Comparison of ENCODE assay signal across 17 mouse cellular contexts in genomic region chr12:94691341-94692029, GRCm38 (mm10).
DNase-seq lines count a peak whose midpoint lies in the region; ATAC-seq lines count a peak whose summit lies in the region.
"Had no signal": no experiment of that assay in that cellular context is flagged by ENCODE, and none has a peak within 500 bp of the region (broad histone marks: within the 10 kb centered on the region; RNA-seq: fewer than 3 reads in every experiment).

No protein-coding gene starts in this region.

- no peak overlapping the region for H3K4me2 ChIP-seq in hindbrain, embryonic 14.5 days (replicated peaks)
- H3K4me2 ChIP-seq in hindbrain, embryonic 13.5 days: no peak overlapping the region
- no peak overlapping the region for H3K4me2 ChIP-seq in forebrain, embryonic 15.5 days (replicated peaks)
- no peak overlapping the region for H3K4me2 ChIP-seq in midbrain, embryonic 13.5 days (replicated peaks)
- H3K4me2 ChIP-seq: embryonic facial prominence, embryonic 13.5 days had no signal

- no peaks in the 10 kb centered on the region for H3K9me3 ChIP-seq in hindbrain, embryonic 14.5 days (ENCODE audit: control insufficient read depth, low read length)
- H3K9me3 ChIP-seq in hindbrain, embryonic 13.5 days: no peaks in the 10 kb centered on the region
- no peaks in the 10 kb centered on the region for H3K9me3 ChIP-seq in forebrain, embryonic 15.5 days
- no peaks in the 10 kb centered on the region for H3K9me3 ChIP-seq in midbrain, embryonic 13.5 days
- H3K9me3 ChIP-seq: embryonic facial prominence, embryonic 13.5 days; heart, embryonic 10.5 days had no signal

- H3K27me3 ChIP-seq in hindbrain, embryonic 14.5 days (ENCODE audit: control insufficient read depth, insufficient read depth, low read length): no peaks in the 10 kb centered on the region
- no peaks in the 10 kb centered on the region for H3K27me3 ChIP-seq in hindbrain, embryonic 13.5 days
- no peaks in the 10 kb centered on the region for H3K27me3 ChIP-seq in forebrain, embryonic 15.5 days
- no peaks in the 10 kb centered on the region for H3K27me3 ChIP-seq in midbrain, embryonic 13.5 days
- H3K27me3 ChIP-seq: embryonic facial prominence, embryonic 13.5 days had no signal

- H3K4me1 ChIP-seq in hindbrain, embryonic 14.5 days (replicated peaks; ENCODE audit: control insufficient read depth, insufficient read depth, low read length): no peaks in the 10 kb centered on the region
- H3K4me1 ChIP-seq in hindbrain, embryonic 13.5 days (replicated peaks): no peaks in the 10 kb centered on the region
- peaks cover 8% of the 10 kb centered on the region; the same call in 1 of the 2 replicates for H3K4me1 ChIP-seq in forebrain, embryonic 15.5 days
- H3K4me1 ChIP-seq in midbrain, embryonic 13.5 days (replicated peaks): peaks cover 9% of the 10 kb centered on the region; the same call in 1 of the 2 replicates
- H3K4me1 ChIP-seq: embryonic facial prominence, embryonic 13.5 days; heart, embryonic 10.5 days had no signal

- H3K36me3 ChIP-seq in hindbrain, embryonic 14.5 days (replicated peaks; ENCODE audit: control insufficient read depth, insufficient read depth): no peaks in the 10 kb centered on the region
- H3K36me3 ChIP-seq in hindbrain, embryonic 13.5 days: no peaks in the 10 kb centered on the region
- H3K36me3 ChIP-seq in forebrain, embryonic 15.5 days: no peaks in the 10 kb centered on the region
- no peaks in the 10 kb centered on the region for H3K36me3 ChIP-seq in midbrain, embryonic 13.5 days
- H3K36me3 ChIP-seq: embryonic facial prominence, embryonic 13.5 days; heart, embryonic 10.5 days had no signal

- no peak overlapping the region for H3K9ac ChIP-seq in hindbrain, embryonic 14.5 days
- H3K9ac ChIP-seq in hindbrain, embryonic 13.5 days: no peak overlapping the region
- no peak overlapping the region for H3K9ac ChIP-seq in forebrain, embryonic 15.5 days (replicated peaks)
- no peak overlapping the region for H3K9ac ChIP-seq in midbrain, embryonic 13.5 days (replicated peaks)
- H3K9ac ChIP-seq: embryonic facial prominence, embryonic 13.5 days had no signal

- H3K27ac ChIP-seq in hindbrain, embryonic 14.5 days: no peak overlapping the region
- H3K27ac ChIP-seq in hindbrain, embryonic 13.5 days: no peak overlapping the region
- H3K27ac ChIP-seq in forebrain, embryonic 15.5 days (replicated peaks): peak overlapping the region; percentile 9; the same call in 1 of the 2 replicates
- H3K27ac ChIP-seq in midbrain, embryonic 13.5 days: peak overlapping the region; percentile 56; the same call in 1 of the 2 replicates
- H3K27ac ChIP-seq: embryonic facial prominence, embryonic 13.5 days; heart, embryonic 10.5 days; kidney, postnatal 0 days; macrophage had no signal

- H3K4me3 ChIP-seq in hindbrain, embryonic 14.5 days (replicated peaks; ENCODE audit: low read length): no peak overlapping the region
- no peak overlapping the region for H3K4me3 ChIP-seq in hindbrain, embryonic 13.5 days
- H3K4me3 ChIP-seq in forebrain, embryonic 15.5 days: no peak overlapping the region
- H3K4me3 ChIP-seq in midbrain, embryonic 13.5 days (replicated peaks): no peak overlapping the region
- H3K4me3 ChIP-seq: embryonic facial prominence, embryonic 13.5 days; heart, embryonic 10.5 days had no signal

- WGBS in hindbrain, embryonic 14.5 days: 75% methylated on average over 2 of the region's 2 CpGs
- 84% methylated on average over 2 of the region's 2 CpGs for WGBS in hindbrain, embryonic 13.5 days
- 51% methylated on average over 2 of the region's 2 CpGs for WGBS in forebrain, embryonic 15.5 days
- WGBS in midbrain, embryonic 13.5 days: 50% methylated on average over 2 of the region's 2 CpGs

- ATAC-seq in hindbrain, embryonic 14.5 days (ENCODE audit: low FRiP score): no peak
- no peak for ATAC-seq in hindbrain, embryonic 13.5 days (ENCODE audit: low FRiP score)
- ATAC-seq in forebrain, embryonic 15.5 days (replicated peaks): peak; percentile 55; the same call in 1 of the 2 replicates
- ATAC-seq in midbrain, embryonic 13.5 days: peak; percentile 73
- ATAC-seq: CD4-positive, CD25-positive, alpha-beta regulatory T cell, adult 4 months; lung, postnatal 0 days had no signal

- DNase-seq in hindbrain, embryonic 14.5 days (ENCODE audit: low spot score): peak; percentile 26
- no peak for DNase-seq in layer of hippocampus, postnatal 36 days
- DNase-seq in ovary, postnatal 36 days (ENCODE audit: low spot score): no peak
- DNase-seq in right cerebral cortex, postnatal 10 days (ENCODE audit: low spot score in 2 of 2): no peak
- DNase-seq: cerebellum, adult 18-20 months; heart, postnatal 4 days; kidney, adult 11 months; layer of hippocampus, adult 9-11 months had no signal

Comparison
In these comparisons a context has a peak if more than half of its experiments do, and no peak if none do; other contexts are left out.
1. ATAC-seq: peak in forebrain, embryonic 15.5 days (single experiment) and midbrain, embryonic 13.5 days (single experiment); none in hindbrain, embryonic 14.5 days (single experiment) and hindbrain, embryonic 13.5 days (single experiment).
2. H3K27ac ChIP-seq: peak in forebrain, embryonic 15.5 days (single experiment) and midbrain, embryonic 13.5 days (single experiment); none in hindbrain, embryonic 14.5 days (single experiment) and hindbrain, embryonic 13.5 days (single experiment).